Mouse (Mus musculus) MEL (cell line): ENCODE data around the gene Aptx.

Experiments used
- CTCF ChIP-seq, 3 experiments: IDR thresholded peaks in 2 of 3; conservative IDR thresholded peaks in 1 of 3; 2 replicates each; pipeline ENCODE4 v1.5.1; 2011 to 2012; ENCODE audit warnings: low read length in 3 of 3, low read depth in 2 of 3, mild to moderate bottlenecking in 2 of 3, improper control_type of control experiment in 1 of 3, inconsistent platforms in 1 of 3, mixed read lengths in 1 of 3, moderate library complexity in 1 of 3; ENCODE audit not compliant: control insufficient read depth in 1 of 3, insufficient read depth in 1 of 3, poor library complexity in 1 of 3, severe bottlenecking in 1 of 3
- GATA1 ChIP-seq: IDR thresholded peaks from 2 replicates; pipeline ENCODE4 v1.6.1; 2011; ENCODE audit warnings: low read depth, low read length, improper control_type of control experiment
- MEF2A ChIP-seq: IDR thresholded peaks from 2 replicates; pipeline ENCODE4 v1.6.1; 2014; ENCODE audit warnings: low read depth, mild to moderate bottlenecking, inconsistent platforms, low read length, improper control_type of control experiment; ENCODE audit not compliant: poor library complexity, insufficient replicate concordance, severe bottlenecking; ENCODE audit errors: extremely low read depth
- MYB ChIP-seq: IDR thresholded peaks from 2 replicates; pipeline ENCODE4 v1.6.1; 2011; ENCODE audit warnings: mild to moderate bottlenecking, low read depth, low read length, improper control_type of control experiment

- no peak for TF ChIP-seq MYB
- no peak for TF ChIP-seq GATA1
- no peak for TF ChIP-seq MEF2A
- peak in 2 of 3 experiments; percentile 18 to 46; a peak in 2 of 6 replicates for TF ChIP-seq CTCF (IDR thresholded peaks at IDR 0.05 in 2 of 3, conservative IDR thresholded peaks at IDR 0.05 in 1 of 3; ENCODE audit: control insufficient read depth in 1 of 3, insufficient read depth in 1 of 3, low read depth in 2 of 3, low read length in 3 of 3, poor library complexity in 1 of 3, severe bottlenecking in 1 of 3)
Measured at GRCm38 (mm10) chr4:40727247-40727646, 24.3 kb upstream of the Aptx start.
